Mouse (Mus musculus): ENCODE results near the gene Ptf1a.

DNA sequence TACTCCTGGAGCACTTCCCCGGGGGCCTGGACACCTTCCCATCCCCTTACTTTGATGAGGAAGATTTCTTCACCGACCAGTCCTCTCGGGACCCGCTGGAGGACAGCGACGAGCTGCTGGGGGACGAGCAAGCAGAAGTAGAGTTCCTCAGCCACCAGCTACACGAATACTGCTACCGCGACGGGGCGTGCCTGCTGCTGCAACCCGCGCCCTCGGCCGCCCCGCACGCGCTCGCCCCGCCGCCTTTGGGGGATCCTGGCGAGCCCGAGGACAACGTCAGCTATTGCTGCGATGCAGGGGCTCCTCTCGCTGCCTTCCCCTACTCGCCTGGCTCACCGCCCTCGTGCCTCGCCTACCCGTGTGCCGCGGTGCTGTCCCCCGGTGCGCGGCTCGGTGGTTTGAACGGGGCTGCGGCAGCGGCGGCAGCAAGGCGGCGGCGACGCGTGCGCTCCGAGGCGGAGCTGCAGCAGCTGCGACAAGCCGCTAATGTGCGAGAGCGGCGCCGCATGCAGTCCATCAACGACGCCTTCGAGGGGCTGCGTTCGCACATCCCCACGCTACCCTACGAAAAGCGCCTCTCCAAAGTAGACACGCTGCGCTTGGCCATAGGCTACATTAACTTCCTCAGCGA lies 523 bp downstream of the Ptf1a start:
- TF ChIP-seq USF1 (IDR thresholded peaks at IDR 0.05; ENCODE audit: low read depth) (no peak), MAX (IDR thresholded peaks at IDR 0.05; ENCODE audit: low read depth) (no peak), TCF3 (IDR thresholded peaks at IDR 0.05; ENCODE audit: insufficient read length, low read depth) (no peak), POLR2A (IDR thresholded peaks at IDR 0.05; ENCODE audit: insufficient read length, low read depth) (no peak), TCF12 (IDR thresholded peaks at IDR 0.05; ENCODE audit: insufficient read depth, poor library complexity, severe bottlenecking) (no peak), MYOD1 (IDR thresholded peaks at IDR 0.05; ENCODE audit: control insufficient read depth in 1 of 3, insufficient read length in 2 of 3, low read depth in 2 of 3) (no peak), E2F4 (IDR thresholded peaks at IDR 0.05; ENCODE audit: insufficient read depth) (no peak), REST (IDR thresholded peaks at IDR 0.05; ENCODE audit: insufficient read depth, insufficient read length) (no peak)
